Mouse (Mus musculus) hindbrain, embryonic 14.5 days (tissue): ENCODE measurements around the gene Gjb3. TPM values are rescaled to one million over a fixed set of nuclear protein-coding genes. Genes with fewer than 3 reads are reported as not detected.

Experiments
- ATAC-seq: fragments of 200-750 bp; cut with Nextera tagmentation; 2 replicates; pipeline ENCODE4 v1.8.0; 2017; ENCODE audit warnings: moderate number of reproducible peaks, mild to moderate bottlenecking, moderate TSS enrichment, moderate library complexity; ENCODE audit not compliant: low FRiP score
- DNase-seq: peaks from one replicate; pipeline ENCODE4 v3.0.0-alpha.2; 2015; ENCODE audit warnings: low spot score
- H3K27ac ChIP-seq: fragments of 300-500 bp; sonication (generic); 2 replicates; pipeline ENCODE4 v1.5.1; 2014; ENCODE audit warnings: mild to moderate bottlenecking, moderate library complexity
- H3K27me3 ChIP-seq: fragments of 300-500 bp; sonication (generic); 2 replicates; pipeline ENCODE4 v1.6.1; 2014; ENCODE audit warnings: mild to moderate bottlenecking, low read length, mixed read lengths; ENCODE audit not compliant: control insufficient read depth, insufficient read depth
- H3K36me3 ChIP-seq: fragments of 300-500 bp; sonication (generic); replicated peaks from 2 replicates; pipeline ENCODE4 v1.6.1; 2014; ENCODE audit not compliant: control insufficient read depth, insufficient read depth
- H3K4me1 ChIP-seq: fragments of 300-500 bp; sonication (generic); replicated peaks from 2 replicates; pipeline ENCODE4 v1.6.1; 2014; ENCODE audit warnings: antibody characterized with exemption, low read length, mixed read lengths; ENCODE audit not compliant: control insufficient read depth, insufficient read depth
- H3K4me2 ChIP-seq: fragments of 300-500 bp; sonication (generic); replicated peaks from 2 replicates; pipeline ENCODE4 v1.6.1; 2014; ENCODE audit warnings: mild to moderate bottlenecking, moderate library complexity
- H3K4me3 ChIP-seq: fragments of 300-500 bp; sonication (generic); replicated peaks from 2 replicates; pipeline ENCODE4 v1.5.1; 2014; ENCODE audit warnings: mild to moderate bottlenecking, low read length
- H3K9ac ChIP-seq: fragments of 300-500 bp; sonication (generic); 2 replicates; pipeline ENCODE4 v1.6.1; 2014
- H3K9me3 ChIP-seq: fragments of 300-500 bp; sonication (generic); 2 replicates; pipeline ENCODE4 v1.6.1; 2016; ENCODE audit warnings: low read length; ENCODE audit not compliant: control insufficient read depth
- WGBS: fragments of 180-500 bp; shearing (Covaris S2); extraction: QIAGEN DNeasy Blood & Tissue Kit; methylation state at CpG from one replicate; pipeline ENCODE4 v1.1.7; 2014; 5-methylcytosine and 5-hydroxymethylcytosine counted together
- polyA plus RNA-seq: library from polyadenylated mRNA; unstranded; fragments of >200 nt; fragmentation: Nextera tagmentation; extraction: Ambion mirVana; gene quantifications from 2 replicates; pipeline ENCODE4 v1.2.1, GENCODE M21; 2014

Gene Gjb3
- polyA plus RNA-seq, 1 experiment from 2014 or later = not detected

DNA sequence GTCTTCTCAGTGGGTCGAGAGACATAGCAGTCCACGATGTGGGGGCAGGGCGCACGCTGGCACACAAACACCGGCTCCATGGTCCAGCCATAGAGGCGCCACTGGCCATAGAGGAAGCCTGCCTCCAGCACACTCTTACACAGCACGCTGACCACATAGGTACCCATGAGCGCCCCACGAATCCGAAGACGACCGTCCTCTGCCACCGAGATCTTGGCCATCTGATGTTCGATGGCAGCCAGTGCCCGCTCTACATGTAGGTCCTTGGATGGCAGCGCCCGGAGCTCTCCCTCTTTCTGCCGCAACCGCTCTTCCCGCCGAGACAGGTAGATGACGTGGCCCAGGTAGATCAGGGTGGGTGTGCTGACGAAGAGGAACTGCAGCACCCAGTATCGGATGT, 18.3 kb downstream of the Gjb3 start:
- Histone ChIP-seq H3K4me3 (no peak overlapping the region; the same call in 1 of the 2 replicates), H3K4me1 (no peaks in the 10 kb centered on the region), H3K9me3 (no peaks in the 10 kb centered on the region), H3K9ac (no peak overlapping the region), H3K36me3 (no peaks in the 10 kb centered on the region), H3K27me3 (no peaks in the 10 kb centered on the region; the same call in 1 of the 2 replicates), H3K4me2 (no peak overlapping the region), H3K27ac (no peak overlapping the region)
- DNase-seq (no peak), ATAC-seq (no peak)
- WGBS = 66% methylated on average over 24 of the region's 24 CpGs

DNA sequence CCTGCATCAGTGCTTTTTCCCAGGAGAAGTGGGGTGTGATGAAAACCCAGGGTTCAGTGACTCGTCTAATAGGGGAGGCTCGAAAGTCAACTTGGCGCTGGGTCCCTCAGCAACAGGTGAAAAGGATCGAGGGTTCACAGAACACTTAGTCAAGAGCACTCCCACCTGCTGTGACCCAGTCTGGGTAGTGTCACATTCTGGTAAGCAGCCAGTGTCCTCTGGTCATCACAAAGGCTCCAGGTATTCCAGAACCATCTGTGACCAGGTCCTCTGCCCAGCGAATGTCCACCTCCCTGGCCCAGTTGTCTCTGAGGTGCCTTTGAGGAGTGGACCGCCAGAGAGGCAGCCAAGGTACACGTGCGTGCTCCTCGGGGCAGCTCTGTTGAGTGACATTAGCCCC, 19.1 kb downstream of the Gjb3 start:
- Histone ChIP-seq H3K9me3 (no peaks in the 10 kb centered on the region), H3K4me1 (no peaks in the 10 kb centered on the region), H3K27me3 (no peaks in the 10 kb centered on the region; the same call in 1 of the 2 replicates), H3K4me3 (no peak overlapping the region), H3K36me3 (no peaks in the 10 kb centered on the region), H3K27ac (no peak overlapping the region), H3K4me2 (no peak overlapping the region), H3K9ac (no peak overlapping the region)
- DNase-seq = no peak
- ATAC-seq = no peak
- WGBS = 70% methylated on average over 9 of the region's 9 CpGs

DNA sequence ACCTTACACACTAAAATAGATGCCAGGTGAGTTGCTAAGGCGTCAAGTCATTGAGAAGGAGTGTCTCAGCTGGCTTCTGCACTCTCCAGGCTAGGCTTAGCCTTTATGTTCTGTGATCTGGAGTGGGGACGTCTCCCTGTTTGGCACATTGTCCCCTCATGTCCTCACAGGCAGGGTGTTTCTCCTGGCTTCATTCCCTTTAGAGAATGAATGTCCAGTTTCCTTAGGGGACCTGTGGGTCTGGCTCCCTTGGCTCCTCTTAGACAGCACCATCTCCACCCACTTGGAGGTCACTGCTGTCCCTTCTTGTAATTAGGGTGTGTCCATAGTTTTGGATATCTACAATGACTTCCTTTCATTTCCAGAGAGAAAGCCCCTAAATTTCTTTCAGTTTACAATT, 23.7 kb downstream of the Gjb3 start:
- DNase-seq = no peak
- Histone ChIP-seq H3K9ac (no peak overlapping the region), H3K36me3 (no peaks in the 10 kb centered on the region), H3K27ac (no peak overlapping the region), H3K27me3 (no peaks in the 10 kb centered on the region), H3K4me2 (no peak overlapping the region), H3K9me3 (no peaks in the 10 kb centered on the region), H3K4me3 (no peak overlapping the region), H3K4me1 (no peaks in the 10 kb centered on the region)
- no peak for ATAC-seq
- 64% methylated on average over 2 of the region's 2 CpGs for WGBS

- no peaks in the 10 kb centered on the region for H3K27me3 ChIP-seq
- H3K9me3 ChIP-seq = no peaks in the 10 kb centered on the region
- no peak overlapping the region for H3K9ac ChIP-seq
- no peak overlapping the region for H3K4me2 ChIP-seq
- H3K27ac ChIP-seq = no peak overlapping the region
- ATAC-seq (no peak), DNase-seq (no peak)
- H3K4me3 ChIP-seq = no peak overlapping the region
- WGBS = 72% methylated on average over 3 of the region's 3 CpGs
- no peaks in the 10 kb centered on the region for H3K36me3 ChIP-seq
- H3K4me1 ChIP-seq = no peaks in the 10 kb centered on the region
Observed at GRCm38 (mm10) chr4:127303796-127304195, 26.8 kb downstream of the Gjb3 start.

DNA sequence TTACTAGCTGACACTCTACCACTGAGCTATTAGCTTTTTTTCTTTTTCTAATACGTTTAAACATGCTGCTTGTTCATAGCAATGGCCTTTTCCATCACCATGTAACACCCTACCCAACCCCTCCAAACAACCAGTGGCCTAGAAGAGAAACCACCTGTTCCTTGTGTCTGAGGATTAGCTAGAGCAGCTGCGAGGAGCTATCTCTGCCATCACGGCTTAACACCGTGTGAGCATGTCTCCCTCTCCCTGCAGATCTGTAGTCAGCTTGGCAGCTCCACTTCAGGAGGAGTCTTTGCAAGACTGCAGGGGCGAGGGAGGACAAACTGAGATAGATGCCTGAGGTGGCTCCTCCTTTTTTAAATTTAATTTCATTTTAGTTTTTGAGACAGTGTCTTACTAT, 30.1 kb downstream of the Gjb3 start:
- no peak for ATAC-seq

DNA sequence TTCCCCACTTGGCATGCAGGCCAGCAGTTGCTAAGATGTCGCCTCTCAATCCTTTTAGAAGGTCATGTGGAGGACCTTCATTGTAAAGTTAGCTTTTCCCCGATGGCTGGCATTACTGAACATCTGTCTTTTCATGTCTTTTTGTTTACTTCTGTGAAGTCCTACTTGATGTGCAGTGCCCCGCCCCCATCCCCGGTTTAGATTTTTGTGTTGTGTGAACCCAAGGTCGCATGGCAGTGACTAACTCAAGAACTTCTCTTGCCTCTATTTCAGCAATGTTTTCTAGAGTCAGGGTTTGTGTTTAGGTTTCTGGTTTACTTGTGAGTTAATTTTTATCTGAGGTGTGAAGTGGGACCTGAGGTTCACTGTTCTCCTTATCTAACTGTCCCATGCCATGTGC, 38.0 kb downstream of the Gjb3 start:
- WGBS = 58% methylated on average over 5 of the region's 5 CpGs
- Histone ChIP-seq H3K27me3 (no peaks in the 10 kb centered on the region), H3K4me3 (no peak overlapping the region), H3K27ac (no peak overlapping the region), H3K9me3 (no peaks in the 10 kb centered on the region), H3K9ac (no peak overlapping the region), H3K4me1 (no peaks in the 10 kb centered on the region), H3K36me3 (no peaks in the 10 kb centered on the region), H3K4me2 (no peak overlapping the region)
- no peak for DNase-seq
- ATAC-seq = no peak

More for the DNA sequence above, 30.1 kb downstream of the Gjb3 start:
- H3K27me3 ChIP-seq = no peaks in the 10 kb centered on the region
- no peaks in the 10 kb centered on the region for H3K36me3 ChIP-seq
- H3K4me2 ChIP-seq = no peak overlapping the region
- no peak overlapping the region for H3K27ac ChIP-seq
- WGBS = 74% methylated on average over 5 of the region's 5 CpGs
- no peaks in the 10 kb centered on the region for H3K9me3 ChIP-seq
- no peak overlapping the region for H3K4me3 ChIP-seq
- no peaks in the 10 kb centered on the region for H3K4me1 ChIP-seq
- DNase-seq = no peak
- no peak overlapping the region for H3K9ac ChIP-seq

DNA sequence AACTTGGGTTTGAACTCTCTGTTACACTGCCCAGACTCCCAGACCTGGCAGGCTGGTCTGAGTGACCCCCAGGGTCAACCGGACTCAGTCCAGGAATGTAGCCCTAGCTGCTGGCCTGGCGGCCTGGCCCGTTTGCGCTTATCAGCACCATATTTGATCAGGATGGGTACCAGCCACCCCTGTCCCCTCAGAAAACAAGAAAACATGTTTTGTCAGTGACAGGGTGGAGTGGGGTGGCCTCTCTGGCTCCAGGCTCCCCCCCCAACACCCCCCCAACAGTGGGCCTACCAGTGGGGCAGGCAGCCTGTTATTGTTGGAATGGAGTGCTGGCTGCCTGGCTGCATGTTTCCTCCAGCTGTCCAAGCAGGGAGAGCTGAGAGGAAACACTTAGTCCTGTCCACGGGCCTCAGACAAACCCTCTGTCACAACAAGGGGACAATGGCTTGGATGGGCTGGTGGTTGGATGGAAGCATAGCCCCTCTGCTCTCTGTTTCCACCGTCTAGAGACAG, 41.5 kb downstream of the Gjb3 start:
- no peak overlapping the region for H3K4me3 ChIP-seq
- H3K27ac ChIP-seq = no peak overlapping the region
- no peaks in the 10 kb centered on the region for H3K9me3 ChIP-seq
- 79% methylated on average over 6 of the region's 6 CpGs for WGBS
- H3K4me2 ChIP-seq = no peak overlapping the region
- ATAC-seq = no peak
- no peaks in the 10 kb centered on the region for H3K36me3 ChIP-seq
- no peaks in the 10 kb centered on the region for H3K27me3 ChIP-seq
- no peak for DNase-seq
- H3K9ac ChIP-seq = no peak overlapping the region
- H3K4me1 ChIP-seq = no peaks in the 10 kb centered on the region

- Histone ChIP-seq H3K9me3 (no peaks in the 10 kb centered on the region), H3K4me1 (no peaks in the 10 kb centered on the region), H3K27ac (no peak overlapping the region), H3K4me2 (no peak overlapping the region), H3K4me3 (no peak overlapping the region), H3K9ac (no peak overlapping the region), H3K27me3 (no peaks in the 10 kb centered on the region), H3K36me3 (no peaks in the 10 kb centered on the region)
- ATAC-seq (no peak), DNase-seq (no peak)
- 69% methylated on average over 4 of the region's 4 CpGs for WGBS
Observed at GRCm38 (mm10) chr4:127286907-127287306, 43.7 kb downstream of the Gjb3 start.

DNA sequence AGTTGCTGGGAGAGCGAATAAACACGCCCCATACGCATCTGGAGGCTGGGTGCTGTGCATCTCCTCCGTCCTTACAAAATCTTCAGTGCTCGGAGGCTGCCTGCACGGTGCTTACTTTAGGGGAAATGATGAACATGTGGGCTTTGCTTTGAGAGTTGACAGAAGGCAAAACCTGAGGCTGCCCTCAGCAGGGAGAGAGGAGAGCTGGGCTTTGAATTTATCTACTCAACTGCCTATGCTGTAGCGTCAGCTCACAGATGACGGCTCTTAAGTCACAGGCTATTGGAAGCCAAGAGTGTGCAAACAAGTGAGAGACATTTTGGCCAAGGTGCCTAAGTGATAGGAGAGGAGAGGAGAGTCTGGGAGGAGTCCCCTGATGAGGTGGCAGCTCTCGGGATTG, 51.4 kb downstream of the Gjb3 start:
- Histone ChIP-seq H3K4me1 (no peaks in the 10 kb centered on the region), H3K4me3 (no peak overlapping the region), H3K9ac (no peak overlapping the region), H3K4me2 (no peak overlapping the region), H3K9me3 (no peaks in the 10 kb centered on the region), H3K27ac (no peak overlapping the region), H3K36me3 (no peaks in the 10 kb centered on the region), H3K27me3 (no peaks in the 10 kb centered on the region)
- no peak for ATAC-seq
- 81% methylated on average over 9 of the region's 9 CpGs for WGBS
- no peak for DNase-seq

GRCm38 (mm10) chr4:127278451-127279001, 52.1 kb downstream of the Gjb3 start:
- H3K27ac ChIP-seq = no peak overlapping the region
- 61% methylated on average over 9 of the region's 9 CpGs for WGBS
- no peaks in the 10 kb centered on the region for H3K36me3 ChIP-seq
- DNase-seq (no peak), ATAC-seq (no peak)
- no peak overlapping the region for H3K4me2 ChIP-seq
- H3K9ac ChIP-seq = no peak overlapping the region
- no peaks in the 10 kb centered on the region for H3K27me3 ChIP-seq
- H3K4me3 ChIP-seq = no peak overlapping the region
- H3K9me3 ChIP-seq = no peaks in the 10 kb centered on the region
- no peaks in the 10 kb centered on the region for H3K4me1 ChIP-seq
